Mouse (Mus musculus) heart, embryonic 14.5 days (tissue): ENCODE measurements around the gene Anln. TPM values are rescaled to one million over a fixed set of nuclear protein-coding genes. Genes with fewer than 3 reads are reported as not detected.

Source experiments
- ATAC-seq: fragments of 200-750 bp; cut with Nextera tagmentation; 2 replicates; pipeline ENCODE4 v1.8.0; 2017; ENCODE audit warnings: low read depth, moderate TSS enrichment; ENCODE audit not compliant: insufficient number of reproducible peaks, insufficient read depth, low FRiP score
- H3K27ac ChIP-seq, 2 experiments: fragments of 200-500 bp in 1 of 2; fragments of 300-500 bp in 1 of 2; sonication (generic) in 1 of 2; replicated peaks in 1 of 2; 2 replicates each; pipeline ENCODE4 v1.5.1; 2012 to 2014; ENCODE audit warnings: low read depth in 2 of 2, low read length in 2 of 2, control low read depth in 1 of 2, mild to moderate bottlenecking in 1 of 2, mixed read lengths in 1 of 2; ENCODE audit not compliant: control insufficient read depth in 1 of 2, insufficient read depth in 1 of 2
- H3K27me3 ChIP-seq: fragments of 300-500 bp; sonication (generic); 2 replicates; pipeline ENCODE4 v1.6.1; 2014; ENCODE audit warnings: mild to moderate bottlenecking, low read length, control low read depth; ENCODE audit not compliant: control insufficient read depth, insufficient read depth
- H3K36me3 ChIP-seq: fragments of 300-500 bp; sonication (generic); 2 replicates; pipeline ENCODE4 v1.6.1; 2014; ENCODE audit warnings: mild to moderate bottlenecking, control low read depth, low read length, mixed read lengths; ENCODE audit not compliant: control insufficient read depth, insufficient read depth
- H3K4me1 ChIP-seq, 2 experiments: fragments of 200-500 bp in 1 of 2; fragments of 300-500 bp in 1 of 2; sonication (generic) in 1 of 2; 2 replicates each; pipeline ENCODE4 v1.6.1; 2012 to 2014; ENCODE audit warnings: low read length in 2 of 2, control low read depth in 1 of 2, mixed read lengths in 1 of 2; ENCODE audit not compliant: control insufficient read depth in 2 of 2, insufficient read depth in 2 of 2
- H3K4me2 ChIP-seq: fragments of 300-500 bp; sonication (generic); 2 replicates; pipeline ENCODE4 v1.6.1; 2014; ENCODE audit warnings: mild to moderate bottlenecking, low read length
- H3K4me3 ChIP-seq, 2 experiments: fragments of 200-500 bp in 1 of 2; fragments of 300-500 bp in 1 of 2; sonication (generic) in 1 of 2; 2 replicates each; pipeline ENCODE4 v1.5.1; 2012 to 2014; ENCODE audit warnings: low read length in 2 of 2, mild to moderate bottlenecking in 2 of 2, control low read depth in 1 of 2, low read depth in 1 of 2, moderate library complexity in 1 of 2; ENCODE audit not compliant: control insufficient read depth in 1 of 2, insufficient read depth in 1 of 2
- H3K9ac ChIP-seq: fragments of 300-500 bp; sonication (generic); 2 replicates; pipeline ENCODE4 v1.6.1; 2014; ENCODE audit warnings: mild to moderate bottlenecking, low read length
- H3K9me3 ChIP-seq: fragments of 300-500 bp; sonication (generic); 2 replicates; pipeline ENCODE4 v1.6.1; 2016; ENCODE audit warnings: low read length, control low read depth; ENCODE audit not compliant: control insufficient read depth
- WGBS: fragments of 180-500 bp; shearing (Covaris S2); extraction: QIAGEN DNeasy Blood & Tissue Kit; methylation state at CpG from one replicate; pipeline ENCODE4 v1.1.7; 2014; 5-methylcytosine and 5-hydroxymethylcytosine counted together
- polyA plus RNA-seq: library from polyadenylated mRNA; unstranded; fragments of >200 nt; fragmentation: Nextera tagmentation; extraction: Ambion mirVana; gene quantifications from 2 replicates; pipeline ENCODE4 v1.2.1, GENCODE M21; 2014

The Anln gene
- polyA plus RNA-seq, 1 experiment from 2014 or later = 62.0 TPM

DNA sequence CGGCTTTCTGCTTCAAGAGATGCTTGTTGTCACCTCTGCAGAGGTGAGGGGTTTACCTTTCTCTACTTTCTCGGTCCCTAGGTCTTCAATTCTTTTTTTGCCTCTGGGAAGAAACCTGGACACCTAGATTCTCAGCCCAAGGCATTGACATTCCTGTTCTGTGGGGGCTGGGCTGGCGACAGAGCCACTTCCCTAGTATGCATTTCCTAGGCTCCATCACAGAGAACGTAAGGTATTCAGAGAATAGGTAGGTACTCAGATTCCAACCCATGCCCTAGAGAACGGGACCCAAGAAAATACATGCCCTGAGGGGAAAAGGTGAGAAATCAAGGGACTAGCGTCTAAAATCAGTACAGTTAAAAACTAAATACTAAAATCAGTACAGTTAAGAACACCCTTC lies 82.3 kb downstream of the Anln start:
- Histone ChIP-seq H3K36me3 (peaks cover 33% of the 10 kb centered on the region), H3K27me3 (no peaks in the 10 kb centered on the region), H3K4me1 (peaks cover 3 to 9% of the 10 kb centered on the region in 2 experiments), H3K4me2 (peak overlapping the region; percentile 90), H3K27ac (peak overlapping the region in 1 of 2 experiments; percentile 31; a peak in 2 of 4 replicates), H3K9me3 (peaks cover 9% of the 10 kb centered on the region; the same call in 1 of the 2 replicates), H3K4me3 (peak overlapping the region; percentile 69 to 86), H3K9ac (peak overlapping the region; percentile 93)
- WGBS = 17% methylated on average over 6 of the region's 6 CpGs
- ATAC-seq = no peak

DNA sequence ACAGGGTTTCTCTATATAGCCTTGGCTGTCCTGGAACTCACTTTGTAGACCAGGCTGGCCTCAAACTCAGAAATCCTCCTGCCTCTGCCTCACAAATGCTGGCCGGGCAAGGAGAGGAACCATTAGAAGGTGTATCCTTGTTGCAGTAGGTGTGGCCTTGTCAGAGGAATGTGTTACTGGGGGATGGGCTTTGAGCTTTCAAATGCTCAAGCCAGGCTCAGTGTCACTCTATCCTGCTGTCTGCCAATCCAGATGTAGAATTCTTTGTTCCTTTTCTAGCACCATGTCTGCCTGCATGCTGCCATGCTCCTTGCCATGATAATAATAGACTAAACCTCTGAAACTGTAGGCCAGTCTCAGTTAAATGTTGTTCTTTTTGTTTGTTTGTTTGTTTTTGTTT lies 86.8 kb downstream of the Anln start:
- peaks cover 63% of the 10 kb centered on the region for H3K36me3 ChIP-seq

More for the DNA sequence above, 86.8 kb downstream of the Anln start:
- Histone ChIP-seq H3K9me3 (peaks cover 5% of the 10 kb centered on the region; the same call in 1 of the 2 replicates), H3K4me3 (no peak overlapping the region), H3K4me2 (no peak overlapping the region), H3K27me3 (no peaks in the 10 kb centered on the region), H3K27ac (no peak overlapping the region), H3K9ac (no peak overlapping the region), H3K4me1 (peaks cover 3 to 9% of the 10 kb centered on the region in 2 experiments)
- ATAC-seq = no peak
- WGBS = 96% methylated on average over 1 of the region's 1 CpGs

Other genes starting within 250 kb of the Anln start
- gene Pigyl, start 232.3 kb downstream of the Anln start, polyA plus RNA-seq = 51.9 and 53.4 TPM in 2 replicates
- 0.28 and 0.58 TPM in 2 replicates for gene Zfp872, start 201.1 kb downstream of the Anln start, polyA plus RNA-seq
- gene Zfp809, start 163.5 kb downstream of the Anln start, polyA plus RNA-seq = 23.1 and 25.3 TPM in 2 replicates
- gene Zfp599, start 129.3 kb downstream of the Anln start, polyA plus RNA-seq = 4.0 and 4.9 TPM in 2 replicates
- gene Zfp810, start 81.5 kb downstream of the Anln start, polyA plus RNA-seq = 16.4 and 16.7 TPM in 2 replicates
- 1.9 and 2.2 TPM in 2 replicates for gene 9530077C05Rik, start 22.3 kb upstream of the Anln start, polyA plus RNA-seq
- not detected in 2 replicates for gene Gm17545, start 65.1 kb upstream of the Anln start, polyA plus RNA-seq
- gene Rp9, start 80.6 kb upstream of the Anln start, polyA plus RNA-seq = 51.1 and 52.3 TPM in 2 replicates
- 6.4 and 11.6 TPM in 2 replicates for gene Bbs9, start 86.5 kb upstream of the Anln start, polyA plus RNA-seq